Mouse (Mus musculus) heart, adult 18-20 months (tissue): ENCODE measurements around the gene Scml2. TPM values are rescaled to one million over a fixed set of nuclear protein-coding genes. Genes with fewer than 3 reads are reported as not detected.
"Not testable (repeated sequence)": the region's sequence is repeated elsewhere in the genome, so short reads cannot be mapped to it uniquely, and the experiment has no call there.

Experiments used
- DNase-seq, 2 experiments: peaks; one replicate each; pipeline ENCODE4 v3.0.0; 2021 to 2022; ENCODE audit warnings: mixed read lengths in 1 of 2
- long read RNA-seq, 2 experiments: library from polyadenylated mRNA; stranded (forward); transcript quantifications; one replicate each; pipeline ENCODE4 v2.0.0; 2021
- total RNA-seq, 2 experiments: library from RNA; stranded (reverse); gene quantifications; 2 replicates each; pipeline ENCODE4 v1.2.3; 2021

The Scml2 gene
- under 1 TPM; 0.22 to 0.51 TPM for total RNA-seq
- long read RNA-seq, experiment 1, partial matches to known transcripts = 0 of 1 reads
- long read RNA-seq, experiment 1, other reads (novel, unspliced or antisense) = 1 of 1 reads
- long read RNA-seq, experiment 2 = 0 reads

DNA sequence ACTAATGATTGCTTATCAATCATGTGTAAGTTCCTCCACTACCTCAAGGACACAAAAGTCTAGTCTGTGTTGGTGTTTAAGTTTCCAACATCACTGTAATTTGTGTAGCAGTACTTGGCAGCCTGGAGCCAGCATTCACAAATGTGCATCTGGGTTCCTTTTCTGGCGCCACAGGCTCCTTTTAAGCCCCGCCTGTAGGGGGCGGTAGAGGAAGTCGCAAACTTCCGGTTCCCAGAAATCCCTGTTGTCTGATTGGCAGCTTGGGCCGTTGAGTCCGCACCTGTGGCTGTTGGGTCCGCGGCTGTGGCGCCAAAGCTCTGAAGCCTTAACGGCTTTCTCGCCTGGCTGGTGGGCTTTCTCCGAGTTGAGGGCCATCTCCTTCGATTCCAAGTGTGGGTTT is at the start of gene Scml2:
Scml2 (plus strand) TSS at position 301 of the 400 bp plus-strand sequence.
- not testable (repeated sequence) for DNase-seq

DNA sequence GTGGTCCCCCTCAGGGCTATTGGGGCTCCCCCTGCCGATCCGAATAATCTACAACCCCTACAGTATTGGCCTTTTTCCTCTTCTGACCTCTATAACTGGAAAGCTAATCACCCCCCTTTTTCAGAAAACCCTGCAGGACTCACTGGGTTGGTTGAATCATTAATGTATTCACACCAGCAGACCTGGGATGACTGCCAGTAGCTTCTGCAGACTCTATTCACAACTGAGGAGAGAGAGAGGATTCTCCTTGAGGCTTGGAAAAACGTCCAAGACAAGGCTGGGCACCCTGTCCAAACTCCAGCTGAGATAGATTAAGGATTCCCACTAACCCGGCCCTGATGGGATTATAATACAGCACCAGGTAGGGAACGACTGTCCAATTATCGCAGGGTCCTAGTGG is 41.4 kb upstream of the Scml2 start:
- not testable (repeated sequence) for DNase-seq

DNA sequence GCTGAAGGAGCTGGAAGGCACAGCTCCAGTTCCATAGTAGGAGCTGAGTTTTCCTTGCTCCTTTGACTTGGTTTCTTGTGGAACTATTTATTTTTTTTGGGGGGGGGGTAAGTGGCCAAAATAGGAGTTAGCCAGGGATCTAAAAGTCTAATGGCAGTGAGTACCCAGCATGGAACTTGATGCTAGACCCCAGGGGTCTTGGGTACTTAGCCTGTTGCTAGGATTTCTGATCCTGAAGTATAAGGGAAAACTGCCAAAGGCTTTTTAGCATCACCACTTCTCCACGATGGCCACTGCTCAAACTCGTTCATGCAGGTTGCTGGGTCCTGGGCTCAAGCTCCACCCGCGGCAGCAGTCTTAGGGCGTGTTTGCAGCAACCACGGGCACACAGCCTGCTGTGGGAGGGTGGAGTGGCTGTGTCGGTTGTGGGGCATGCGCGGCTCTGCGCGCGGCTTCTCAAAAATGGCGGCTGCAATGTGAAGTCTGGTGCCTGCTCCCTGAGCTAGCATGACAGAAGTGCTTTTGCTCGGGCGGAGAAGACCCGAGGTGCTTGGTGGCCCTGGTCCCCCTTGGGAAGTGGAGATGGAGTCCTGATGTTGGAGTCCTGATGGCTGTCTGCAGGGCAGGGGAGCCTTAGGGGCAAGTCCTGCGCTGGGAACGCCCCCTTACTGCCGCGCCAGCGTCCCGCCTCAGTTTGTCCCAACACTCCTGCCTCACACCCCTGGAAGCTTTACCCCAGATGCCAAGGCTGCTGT is 45.5 kb downstream of the Scml2 start:
- DNase-seq = peak; percentile 20 to 54

DNA sequence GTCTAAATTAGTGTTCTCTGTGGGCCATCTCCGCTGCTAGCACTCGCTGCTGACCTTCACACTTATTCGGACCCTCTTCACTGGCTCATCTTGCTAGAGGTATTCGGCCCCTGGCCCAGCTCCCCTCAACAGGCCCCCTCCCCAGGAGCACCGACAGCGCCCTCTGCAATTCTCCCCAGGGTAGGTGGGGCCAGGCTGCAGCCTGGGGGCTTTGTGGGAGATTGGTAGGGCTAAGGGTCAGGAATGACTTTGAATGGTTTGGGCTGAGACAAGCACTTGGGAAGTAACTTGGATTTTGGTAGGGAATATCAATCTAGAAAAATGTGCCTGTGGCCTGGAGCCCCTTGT is 46.0 kb downstream of the Scml2 start:
- no peak for DNase-seq

DNA sequence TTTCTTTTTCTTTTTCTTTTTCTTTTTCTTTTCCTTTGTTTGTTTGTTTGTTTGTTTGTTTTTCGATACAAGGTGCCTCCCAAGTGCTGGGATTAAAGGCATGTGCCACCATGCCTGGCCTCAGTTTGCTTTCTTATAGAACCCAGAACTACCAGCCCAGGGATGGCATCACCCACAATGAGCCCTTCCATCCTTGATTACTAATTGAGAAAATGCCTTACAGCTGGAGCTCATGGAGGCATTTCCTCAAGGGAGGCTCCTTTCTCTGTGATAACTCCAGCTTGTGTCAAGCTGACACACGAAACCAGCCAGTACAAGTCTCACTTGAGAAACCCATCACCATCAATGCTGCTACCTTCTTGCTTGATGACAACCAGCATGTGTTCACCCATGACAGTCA is 170.2 kb downstream of the Scml2 start, which contains the start of gene Gm15262:
Gm15262 (plus strand) TSS at position 301 of the 400 bp plus-strand sequence.
- not testable (repeated sequence) for DNase-seq

Other genes starting within 250 kb of the Scml2 start
- gene Gja6, start 210.1 kb upstream of the Scml2 start, total RNA-seq = under 1 TPM in 1 of 2 experiments, not detected in 1; 0.23 TPM
- gene Cdkl5, start 122.5 kb upstream of the Scml2 start, total RNA-seq = 1 to 10 TPM; 5.1 TPM
- not detected for gene Gm15262, start 170.3 kb downstream of the Scml2 start, total RNA-seq